Mouse (Mus musculus): ENCODE measurements at regions not wholly inside any gene's neighbourhood (a gene's known extent, or its start where the extent isn't known, plus 50 kb on each side); places are given as distances from the start of the nearest gene placed in this dataset.

DNA sequence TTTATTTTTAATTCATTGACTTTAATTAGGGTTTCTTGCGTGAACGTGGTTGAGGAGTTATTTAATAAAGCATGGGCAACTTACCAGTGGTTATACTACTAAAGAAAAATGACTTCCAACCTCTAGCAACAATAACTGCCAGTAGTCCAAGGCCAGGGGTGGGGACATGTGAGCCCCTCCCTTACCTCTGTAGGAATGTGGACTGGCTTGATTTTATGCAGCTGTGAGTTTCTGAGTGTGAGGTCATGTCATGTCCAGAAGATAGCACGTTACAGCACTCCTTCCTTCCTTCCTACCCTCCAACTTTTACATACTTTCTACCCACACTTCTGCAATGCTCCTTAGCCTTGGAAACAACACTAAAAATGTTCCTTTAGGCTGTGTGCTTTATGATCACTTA, 63.6 kb upstream of the Cd93 start:
- no peak for TF ChIP-seq CTCF (IDR thresholded peaks at IDR 0.05)
- TF ChIP-seq POLR2A (IDR thresholded peaks at IDR 0.05; ENCODE audit: insufficient read depth, low read depth, low read length) = no peak
- TF ChIP-seq EP300 (IDR thresholded peaks at IDR 0.05; ENCODE audit: insufficient read depth, low read depth, low read length) = no peak

All from heart, adult 2 months (tissue).